Mouse (Mus musculus) ES-CJ7 (cell line): ENCODE results near the gene Rps25.

Experiments used
- DNase-seq: peaks from one replicate; pipeline ENCODE4 v3.0.0; 2011; ENCODE audit warnings: low read depth, low spot score

Gene Rps25

GRCm38 (mm10) chr9:44454891-44455220 is 47.9 kb downstream of the Rps25 start, which contains the start of gene Upk2:
TSS of gene Upk2 (minus strand) at chr9:44454976.
- DNase-seq, result peak; percentile 70

- DNase-seq, result peak; percentile 83
These were observed 50.2 kb downstream of the Rps25 start for GRCm38 (mm10) chr9:44457035-44457742.
